Mouse (Mus musculus): ENCODE measurements around the gene Wrap73. TPM values are rescaled to one million over a fixed set of nuclear protein-coding genes. Genes with fewer than 3 reads are reported as not detected.

Wrap73 gene
- total RNA-seq, 1 experiment from 2014 or later, result 5.8 TPM

- ATAC-seq (replicated peaks in 1 of 2; ENCODE audit: insufficient read depth in 1 of 2, low FRiP score in 2 of 2, low TSS enrichment in 1 of 2, low read depth in 1 of 2, poor library complexity in 2 of 2, severe bottlenecking in 2 of 2), result no peak
Measured at GRCm38 (mm10) chr4:154167053-154167452, 24.9 kb downstream of the Wrap73 start.

- no peak for ATAC-seq (replicated peaks in 1 of 2; ENCODE audit: insufficient read depth in 1 of 2, low FRiP score in 2 of 2, low TSS enrichment in 1 of 2, low read depth in 1 of 2, poor library complexity in 2 of 2, severe bottlenecking in 2 of 2)
Measured at GRCm38 (mm10) chr4:154170021-154170420, 27.8 kb downstream of the Wrap73 start.

- ATAC-seq (replicated peaks in 1 of 2; ENCODE audit: insufficient read depth in 1 of 2, low FRiP score in 2 of 2, low TSS enrichment in 1 of 2, low read depth in 1 of 2, poor library complexity in 2 of 2, severe bottlenecking in 2 of 2), result no peak
Measured at GRCm38 (mm10) chr4:154170506-154171150, 28.5 kb downstream of the Wrap73 start, which contains the start of gene Megf6. Gene Megf6, plus strand, starts transcription at chr4:154170730.

GRCm38 (mm10) chr4:154171151-154171930, 29.2 kb downstream of the Wrap73 start:
- no peak for ATAC-seq (replicated peaks in 1 of 2; ENCODE audit: insufficient read depth in 1 of 2, low FRiP score in 2 of 2, low TSS enrichment in 1 of 2, low read depth in 1 of 2, poor library complexity in 2 of 2, severe bottlenecking in 2 of 2)

- ATAC-seq (replicated peaks in 1 of 2; ENCODE audit: insufficient read depth in 1 of 2, low FRiP score in 2 of 2, low TSS enrichment in 1 of 2, low read depth in 1 of 2, poor library complexity in 2 of 2, severe bottlenecking in 2 of 2), result no peak
Measured at GRCm38 (mm10) chr4:154171931-154172604, 29.9 kb downstream of the Wrap73 start.

- ATAC-seq (replicated peaks in 1 of 2; ENCODE audit: insufficient read depth in 1 of 2, low FRiP score in 2 of 2, low TSS enrichment in 1 of 2, low read depth in 1 of 2, poor library complexity in 2 of 2, severe bottlenecking in 2 of 2), result 0 out of 4 replicates have a peak, but pooled peaks of 1 of the 2 experiments have one; percentile 27
Measured at GRCm38 (mm10) chr4:154177257-154177656, 35.1 kb downstream of the Wrap73 start.

GRCm38 (mm10) chr4:154181001-154181400, 38.8 kb downstream of the Wrap73 start:
- no peak for ATAC-seq (replicated peaks in 1 of 2; ENCODE audit: insufficient read depth in 1 of 2, low FRiP score in 2 of 2, low TSS enrichment in 1 of 2, low read depth in 1 of 2, poor library complexity in 2 of 2, severe bottlenecking in 2 of 2)

- no peak for ATAC-seq (replicated peaks in 1 of 2; ENCODE audit: insufficient read depth in 1 of 2, low FRiP score in 2 of 2, low TSS enrichment in 1 of 2, low read depth in 1 of 2, poor library complexity in 2 of 2, severe bottlenecking in 2 of 2)
Measured at GRCm38 (mm10) chr4:154183566-154183965, 41.4 kb downstream of the Wrap73 start.

- no peak for ATAC-seq (replicated peaks in 1 of 2; ENCODE audit: insufficient read depth in 1 of 2, low FRiP score in 2 of 2, low TSS enrichment in 1 of 2, low read depth in 1 of 2, poor library complexity in 2 of 2, severe bottlenecking in 2 of 2)
Measured at GRCm38 (mm10) chr4:154185001-154185400, 42.8 kb downstream of the Wrap73 start.

- no peak for ATAC-seq (replicated peaks in 1 of 2; ENCODE audit: insufficient read depth in 1 of 2, low FRiP score in 2 of 2, low TSS enrichment in 1 of 2, low read depth in 1 of 2, poor library complexity in 2 of 2, severe bottlenecking in 2 of 2)
Measured at GRCm38 (mm10) chr4:154186002-154186537, 43.9 kb downstream of the Wrap73 start.

- ATAC-seq (replicated peaks in 1 of 2; ENCODE audit: insufficient read depth in 1 of 2, low FRiP score in 2 of 2, low TSS enrichment in 1 of 2, low read depth in 1 of 2, poor library complexity in 2 of 2, severe bottlenecking in 2 of 2), result peak; percentile 47 to 64
Measured at GRCm38 (mm10) chr4:154188948-154189347, 46.8 kb downstream of the Wrap73 start.

GRCm38 (mm10) chr4:154197961-154198360, 55.8 kb downstream of the Wrap73 start:
- no peak for ATAC-seq (replicated peaks in 1 of 2; ENCODE audit: insufficient read depth in 1 of 2, low FRiP score in 2 of 2, low TSS enrichment in 1 of 2, low read depth in 1 of 2, poor library complexity in 2 of 2, severe bottlenecking in 2 of 2)

- ATAC-seq (replicated peaks in 1 of 2; ENCODE audit: insufficient read depth in 1 of 2, low FRiP score in 2 of 2, low TSS enrichment in 1 of 2, low read depth in 1 of 2, poor library complexity in 2 of 2, severe bottlenecking in 2 of 2), result no peak
Measured at GRCm38 (mm10) chr4:154198377-154198961, 56.3 kb downstream of the Wrap73 start.

GRCm38 (mm10) chr4:154201511-154201910, 59.3 kb downstream of the Wrap73 start:
- no peak for ATAC-seq (replicated peaks in 1 of 2; ENCODE audit: insufficient read depth in 1 of 2, low FRiP score in 2 of 2, low TSS enrichment in 1 of 2, low read depth in 1 of 2, poor library complexity in 2 of 2, severe bottlenecking in 2 of 2)

GRCm38 (mm10) chr4:154204532-154204931, 62.4 kb downstream of the Wrap73 start:
- ATAC-seq (replicated peaks in 1 of 2; ENCODE audit: insufficient read depth in 1 of 2, low FRiP score in 2 of 2, low TSS enrichment in 1 of 2, low read depth in 1 of 2, poor library complexity in 2 of 2, severe bottlenecking in 2 of 2), result no peak

GRCm38 (mm10) chr4:154205392-154205791, 63.2 kb downstream of the Wrap73 start:
- ATAC-seq (replicated peaks in 1 of 2; ENCODE audit: insufficient read depth in 1 of 2, low FRiP score in 2 of 2, low TSS enrichment in 1 of 2, low read depth in 1 of 2, poor library complexity in 2 of 2, severe bottlenecking in 2 of 2), result no peak

GRCm38 (mm10) chr4:154207261-154207660, 65.1 kb downstream of the Wrap73 start:
- ATAC-seq (replicated peaks in 1 of 2; ENCODE audit: insufficient read depth in 1 of 2, low FRiP score in 2 of 2, low TSS enrichment in 1 of 2, low read depth in 1 of 2, poor library complexity in 2 of 2, severe bottlenecking in 2 of 2), result peak; percentile 67 to 74
